Mouse (Mus musculus): ENCODE measurements at regions not wholly inside any gene's neighbourhood (a gene's known extent, or its start where the extent isn't known, plus 50 kb on each side); places are given as distances from the start of the nearest gene placed in this dataset.

GRCm38 (mm10) chr12:67332483-67332998 is 110.2 kb upstream of the Mdga2 start:
- TF ChIP-seq CTCF (IDR thresholded peaks at IDR 0.05) (no peak), EP300 (IDR thresholded peaks at IDR 0.05) (no peak)
